17 mouse cellular contexts compared by ENCODE assay signal in the genomic region with DNA sequence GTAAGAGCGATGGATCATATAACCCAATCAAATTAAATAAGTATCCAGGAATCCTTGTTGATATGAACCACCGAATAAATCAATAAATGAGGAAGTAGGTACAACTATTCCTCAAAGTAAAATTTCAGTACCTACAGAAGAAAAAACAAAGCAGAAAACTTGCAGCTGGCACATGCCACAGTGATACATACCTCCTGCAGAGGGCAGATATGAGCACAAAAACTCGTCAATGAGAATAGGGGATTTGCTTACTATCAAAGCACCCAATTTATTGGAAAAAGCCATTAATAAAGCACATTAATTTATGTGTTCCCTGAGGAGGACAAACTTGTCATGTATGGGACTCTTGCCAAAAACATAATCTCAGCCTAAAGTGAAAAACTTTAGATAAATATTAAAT. TPM values are rescaled to one million over a fixed set of nuclear protein-coding genes. Genes with fewer than 3 reads are reported as not detected.
A peak's percentile ranks its signal among the peaks of the same experiment; 100 is the strongest.
DNase-seq lines count a peak whose midpoint lies in the region; ATAC-seq and TF ChIP-seq lines count a peak whose summit lies in the region.
"Had no signal": no experiment of that assay in that cellular context is flagged by ENCODE, and none has a peak within 500 bp of the region (broad histone marks: within the 10 kb centered on the region; RNA-seq: fewer than 3 reads in every experiment).

No protein-coding gene starts in this region.

- peak; percentile 32 for DNase-seq in hindbrain, postnatal 0 days (ENCODE audit: low spot score)
- peak; percentile 38 for DNase-seq in midbrain, embryonic 14.5 days
- DNase-seq in midbrain, embryonic 11.5 days (ENCODE audit: low spot score, missing footprints): no peak
- peak; percentile 18 for DNase-seq in brain, embryonic 14.5 days (ENCODE audit: low read depth)
- DNase-seq in frontal cortex, postnatal 14 days (ENCODE audit: low spot score in 2 of 2): no peak
- no peak for DNase-seq in ovary, adult 18-20 months (ENCODE audit: low spot score)
- DNase-seq: cerebellum, adult 18-20 months; gastrocnemius, postnatal 14 days; heart, postnatal 36 days; layer of hippocampus, adult 9-11 months; lung, postnatal 14 days; right cerebral cortex, postnatal 4 days had no signal

- no peak overlapping the region for H3K9ac ChIP-seq in hindbrain, postnatal 0 days (replicated peaks; ENCODE audit: low read length)
- no peak overlapping the region for H3K9ac ChIP-seq in hindbrain, embryonic 13.5 days
- H3K9ac ChIP-seq in midbrain, embryonic 14.5 days (replicated peaks; ENCODE audit: low read length): no peak overlapping the region
- no peak overlapping the region for H3K9ac ChIP-seq in midbrain, embryonic 11.5 days (ENCODE audit: low read length)
- H3K9ac ChIP-seq: forebrain, embryonic 13.5 days; midbrain, embryonic 13.5 days had no signal

- no peak overlapping the region for H3K27ac ChIP-seq in hindbrain, postnatal 0 days
- H3K27ac ChIP-seq in hindbrain, embryonic 13.5 days: no peak overlapping the region
- H3K27ac ChIP-seq in midbrain, embryonic 14.5 days (replicated peaks; ENCODE audit: low read depth, low read length): no peak overlapping the region
- no peak overlapping the region for H3K27ac ChIP-seq in midbrain, embryonic 11.5 days (ENCODE audit: low read depth, low read length)
- H3K27ac ChIP-seq: forebrain, embryonic 13.5 days; midbrain, embryonic 13.5 days had no signal

- TF ChIP-seq CTCF in hindbrain, postnatal 0 days (IDR thresholded peaks at IDR 0.05; ENCODE audit: low read depth): peak; percentile 59
- TF ChIP-seq CTCF in brain, embryonic 14.5 days (IDR thresholded peaks at IDR 0.05; ENCODE audit: borderline replicate concordance, extremely low read depth, insufficient read depth, insufficient read length): peak; percentile 44; the same call in 1 of the 2 replicates

- H3K9me3 ChIP-seq in hindbrain, postnatal 0 days (ENCODE audit: low read length): no peaks in the 10 kb centered on the region
- H3K9me3 ChIP-seq in hindbrain, embryonic 13.5 days: no peaks in the 10 kb centered on the region
- no peaks in the 10 kb centered on the region for H3K9me3 ChIP-seq in midbrain, embryonic 14.5 days (ENCODE audit: control insufficient read depth, low read length)
- no peaks in the 10 kb centered on the region for H3K9me3 ChIP-seq in midbrain, embryonic 11.5 days (ENCODE audit: control insufficient read depth, low read length)
- H3K9me3 ChIP-seq: forebrain, embryonic 13.5 days; midbrain, embryonic 13.5 days had no signal

- ATAC-seq in hindbrain, postnatal 0 days: no peak
- no peak for ATAC-seq in hindbrain, embryonic 13.5 days (ENCODE audit: low FRiP score)
- ATAC-seq in midbrain, embryonic 14.5 days (ENCODE audit: low FRiP score, low TSS enrichment): no peak
- no peak for ATAC-seq in midbrain, embryonic 11.5 days (ENCODE audit: low FRiP score)
- ATAC-seq: forebrain, embryonic 13.5 days; midbrain, embryonic 13.5 days had no signal

- H3K4me2 ChIP-seq in hindbrain, postnatal 0 days (ENCODE audit: low read depth, low read length): no peak overlapping the region
- H3K4me2 ChIP-seq in hindbrain, embryonic 13.5 days: no peak overlapping the region
- no peak overlapping the region for H3K4me2 ChIP-seq in midbrain, embryonic 14.5 days (ENCODE audit: low read length)
- H3K4me2 ChIP-seq in midbrain, embryonic 11.5 days: no peak overlapping the region
- H3K4me2 ChIP-seq: forebrain, embryonic 13.5 days; heart, embryonic 11.5 days; liver, embryonic 11.5 days; midbrain, embryonic 13.5 days had no signal

- H3K27me3 ChIP-seq in hindbrain, postnatal 0 days (ENCODE audit: insufficient read depth, low read length): no peaks in the 10 kb centered on the region
- H3K27me3 ChIP-seq in hindbrain, embryonic 13.5 days: no peaks in the 10 kb centered on the region
- H3K27me3 ChIP-seq in midbrain, embryonic 14.5 days (ENCODE audit: control insufficient read depth, insufficient read depth, low read length): no peaks in the 10 kb centered on the region
- H3K27me3 ChIP-seq in midbrain, embryonic 11.5 days (ENCODE audit: control insufficient read depth, insufficient read depth, low read length): no peaks in the 10 kb centered on the region
- H3K27me3 ChIP-seq: forebrain, embryonic 13.5 days; midbrain, embryonic 13.5 days had no signal

- WGBS in hindbrain, postnatal 0 days: 70% methylated on average over 3 of the region's 3 CpGs
- WGBS in hindbrain, embryonic 13.5 days: 78% methylated on average over 3 of the region's 3 CpGs
- 74% methylated on average over 3 of the region's 3 CpGs for WGBS in midbrain, embryonic 14.5 days
- WGBS in midbrain, embryonic 11.5 days: 85% methylated on average over 3 of the region's 3 CpGs

- no peak overlapping the region for H3K4me3 ChIP-seq in hindbrain, postnatal 0 days (ENCODE audit: low read length)
- no peak overlapping the region for H3K4me3 ChIP-seq in hindbrain, embryonic 13.5 days
- H3K4me3 ChIP-seq in midbrain, embryonic 14.5 days (replicated peaks; ENCODE audit: low read depth, low read length): no peak overlapping the region
- H3K4me3 ChIP-seq in midbrain, embryonic 11.5 days (ENCODE audit: low read depth, low read length): no peak overlapping the region
- H3K4me3 ChIP-seq: forebrain, embryonic 13.5 days; midbrain, embryonic 13.5 days had no signal

- no peaks in the 10 kb centered on the region for H3K4me1 ChIP-seq in hindbrain, postnatal 0 days (ENCODE audit: insufficient read depth, low read length)
- H3K4me1 ChIP-seq in hindbrain, embryonic 13.5 days (replicated peaks): no peaks in the 10 kb centered on the region
- H3K4me1 ChIP-seq in midbrain, embryonic 14.5 days (ENCODE audit: control insufficient read depth, insufficient read depth, low read length): no peaks in the 10 kb centered on the region
- H3K4me1 ChIP-seq in midbrain, embryonic 11.5 days (ENCODE audit: control insufficient read depth, insufficient read depth, low read length): no peaks in the 10 kb centered on the region
- H3K4me1 ChIP-seq: forebrain, embryonic 13.5 days; midbrain, embryonic 13.5 days had no signal

- peaks cover 21% of the 10 kb centered on the region; the same call in 1 of the 2 replicates for H3K36me3 ChIP-seq in hindbrain, postnatal 0 days (ENCODE audit: insufficient read depth, low read length)
- peaks cover 30% of the 10 kb centered on the region for H3K36me3 ChIP-seq in hindbrain, embryonic 13.5 days
- H3K36me3 ChIP-seq in midbrain, embryonic 14.5 days (ENCODE audit: control insufficient read depth, insufficient read depth, low read length): peaks cover 26% of the 10 kb centered on the region
- no peaks in the 10 kb centered on the region for H3K36me3 ChIP-seq in midbrain, embryonic 11.5 days (ENCODE audit: control insufficient read depth, insufficient read depth, low read length)

- no peak for TF ChIP-seq POLR2A in brain, embryonic 14.5 days (IDR thresholded peaks at IDR 0.05; ENCODE audit: borderline replicate concordance, extremely low read depth, insufficient read depth, insufficient read length, poor library complexity, severe bottlenecking)

RNA-seq across cellular contexts. Expression of gene Setd3, which starts 29.4 kb away (rescaled TPM):
- 57.4 and 61.3 TPM in 2 replicates for total RNA-seq in hindbrain, postnatal 0 days (2014; rRNA removed)
- 87.1 and 90.4 TPM in 2 replicates for polyA plus RNA-seq in hindbrain, postnatal 0 days (2015; fragmentation: Nextera tagmentation; extraction: Ambion mirVana)
- polyA plus RNA-seq in hindbrain, embryonic 13.5 days (2015; fragmentation: Nextera tagmentation; extraction: Ambion mirVana): 99.7 and 102 TPM in 2 replicates
- 75.5 and 93.3 TPM in 2 replicates for polyA plus RNA-seq in midbrain, embryonic 14.5 days (2014; fragmentation: Nextera tagmentation; extraction: Ambion mirVana)
- 83.3 and 92.0 TPM in 2 replicates for polyA plus RNA-seq in midbrain, embryonic 11.5 days (2014; fragmentation: Nextera tagmentation; extraction: Ambion mirVana)
- polyA plus RNA-seq in brain, embryonic 14.5 days (2012; rRNA removed): 65.5 and 72.6 TPM in 2 replicates

RNA-seq across cellular contexts. Expression of gene Ccnk, which starts 29.6 kb away (rescaled TPM):
- 8.0 and 10.7 TPM in 2 replicates for total RNA-seq in hindbrain, postnatal 0 days (2014; rRNA removed)
- polyA plus RNA-seq in hindbrain, postnatal 0 days (2015; fragmentation: Nextera tagmentation; extraction: Ambion mirVana): 2.3 and 2.8 TPM in 2 replicates
- 3.8 and 4.0 TPM in 2 replicates for polyA plus RNA-seq in hindbrain, embryonic 13.5 days (2015; fragmentation: Nextera tagmentation; extraction: Ambion mirVana)
- 6.0 and 7.4 TPM in 2 replicates for polyA plus RNA-seq in midbrain, embryonic 14.5 days (2014; fragmentation: Nextera tagmentation; extraction: Ambion mirVana)
- 8.1 and 9.0 TPM in 2 replicates for polyA plus RNA-seq in midbrain, embryonic 11.5 days (2014; fragmentation: Nextera tagmentation; extraction: Ambion mirVana)
- polyA plus RNA-seq in brain, embryonic 14.5 days (2012; rRNA removed): 28.2 and 41.3 TPM in 2 replicates

Comparison
In these comparisons a context has a peak if more than half of its experiments do, and no peak if none do; other contexts are left out.
1. DNase-seq: peak in hindbrain, postnatal 0 days (single experiment), midbrain, embryonic 14.5 days (single experiment) and brain, embryonic 14.5 days (single experiment); none in midbrain, embryonic 11.5 days (single experiment), frontal cortex, postnatal 14 days (0 of 2) and ovary, adult 18-20 months (single experiment).